Mouse (Mus musculus): Measurements from ENCODE around the gene Tnk2.

DNA sequence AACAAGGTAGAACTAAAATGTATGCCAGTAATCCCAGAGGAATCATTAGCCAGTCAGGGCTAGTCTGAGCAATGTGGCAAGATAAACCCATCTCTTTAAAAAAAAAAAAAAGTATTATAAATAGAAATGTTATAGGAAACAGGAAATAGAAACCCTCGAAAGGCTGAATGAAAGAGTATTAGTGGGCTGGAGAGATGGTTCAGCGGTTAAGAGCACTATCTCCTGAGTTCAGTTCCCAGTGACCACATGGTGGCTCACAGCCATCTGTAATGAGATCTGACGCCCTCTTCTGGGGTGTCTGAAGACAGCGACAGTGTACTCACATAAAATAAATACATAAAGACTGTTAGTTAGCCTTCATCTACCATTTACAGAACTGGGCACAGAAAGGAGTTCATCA is 29.6 kb upstream of the Tnk2 start:
- no peak for TF ChIP-seq CHD2 (IDR thresholded peaks at IDR 0.05; ENCODE audit: low read depth, low read length)
- TF ChIP-seq HCFC1 (IDR thresholded peaks at IDR 0.05; ENCODE audit: borderline replicate concordance, insufficient read depth, low read length), result no peak
- TF ChIP-seq ZNF384 (IDR thresholded peaks at IDR 0.05; ENCODE audit: low read depth, low read length), result no peak
- TF ChIP-seq ZC3H11A (IDR thresholded peaks at IDR 0.05; ENCODE audit: borderline replicate concordance, low read depth, low read length), result no peak
- no peak for TF ChIP-seq MAFK (IDR thresholded peaks at IDR 0.05; ENCODE audit: insufficient read depth, low read depth, low read length)

Measured in ES-E14 (cell line).